ENCODE assay signal across 8 mouse cellular contexts in genomic region chrX:140600410-140601109, GRCm38 (mm10). TPM values are rescaled to one million over a fixed set of nuclear protein-coding genes. Genes with fewer than 3 reads are reported as not detected.
DNase-seq lines count a peak whose midpoint lies in the region; ATAC-seq and TF ChIP-seq lines count a peak whose summit lies in the region.

TSS of gene Tsc22d3 (minus strand) at chrX:140600659.

- TF ChIP-seq CTCF in olfactory bulb, adult 2 months (IDR thresholded peaks at IDR 0.05; ENCODE audit: insufficient read depth, low read depth, low read length) = no peak

- peak within 1 kb of the TSS; percentile 47 for H3K4me3 ChIP-seq in hindbrain, embryonic 11.5 days (ENCODE audit: low read depth, low read length)
- H3K4me3 ChIP-seq in lung, embryonic 15.5 days = peak within 1 kb of the TSS; percentile 53
- peak within 1 kb of the TSS; percentile 55 for H3K4me3 ChIP-seq in olfactory bulb, adult 2 months (ENCODE audit: insufficient read depth, low read depth, low read length)

- H3K27me3 ChIP-seq in hindbrain, embryonic 11.5 days (ENCODE audit: control insufficient read depth, insufficient read depth, low read length) = peaks cover 30% of the 10 kb centered on the region
- peaks cover 23% of the 10 kb centered on the region for H3K27me3 ChIP-seq in lung, embryonic 15.5 days

- no peak within 1 kb of the TSS for H3K9ac ChIP-seq in hindbrain, embryonic 11.5 days (ENCODE audit: low read depth, low read length)
- H3K9ac ChIP-seq in lung, embryonic 15.5 days = 0 out of 2 replicates have a peak within 1 kb of the TSS, but pooled peaks have one; percentile 31

- H3K4me2 ChIP-seq in hindbrain, embryonic 11.5 days (replicated peaks; ENCODE audit: low read depth, low read length) = peak within 1 kb of the TSS; percentile 72
- H3K4me2 ChIP-seq in lung, embryonic 15.5 days = peak within 1 kb of the TSS; percentile 85

- peak; percentile 47 for DNase-seq in Muller cell, postnatal 12 days (ENCODE audit: inconsistent ontology term)
- DNase-seq in cerebellum, adult 9-10 months = peak; percentile 71
- DNase-seq in frontal cortex, postnatal 10 days (ENCODE audit: low spot score in 2 of 2) = peak; percentile 3 to 17
- peak; percentile 61 for DNase-seq in hindbrain, embryonic 11.5 days (ENCODE audit: low spot score)
- DNase-seq in layer of hippocampus, adult 9-10 months (ENCODE audit: low spot score) = peak; percentile 24
- DNase-seq in thymus, postnatal 14 days = peak; percentile 63

- ATAC-seq in hindbrain, embryonic 11.5 days (ENCODE audit: low FRiP score) = peak; percentile 50; the same call in 1 of the 2 replicates
- no peak for ATAC-seq in lung, embryonic 15.5 days (ENCODE audit: borderline replicate concordance, extremely low read depth, low FRiP score, low TSS enrichment)

- H3K27ac ChIP-seq in hindbrain, embryonic 11.5 days (ENCODE audit: low read depth, low read length) = no peak within 1 kb of the TSS
- H3K27ac ChIP-seq in lung, embryonic 15.5 days = no peak within 1 kb of the TSS
- H3K27ac ChIP-seq in olfactory bulb, adult 2 months (ENCODE audit: insufficient read depth, low read depth, low read length) = no peak within 1 kb of the TSS

- H3K4me1 ChIP-seq in hindbrain, embryonic 11.5 days (replicated peaks; ENCODE audit: control insufficient read depth, insufficient read depth, low read length) = no peaks in the 10 kb centered on the region
- 0 out of 2 replicates have a peak, but pooled peaks cover 4% of the 10 kb centered on the region for H3K4me1 ChIP-seq in lung, embryonic 15.5 days
- peaks cover 12% of the 10 kb centered on the region; the same call in 1 of the 2 replicates for H3K4me1 ChIP-seq in olfactory bulb, adult 2 months (ENCODE audit: control insufficient read depth, insufficient read depth, low read length)

- no peaks in the 10 kb centered on the region for H3K36me3 ChIP-seq in hindbrain, embryonic 11.5 days (ENCODE audit: control insufficient read depth, insufficient read depth, low read length)
- no peaks in the 10 kb centered on the region for H3K36me3 ChIP-seq in lung, embryonic 15.5 days

- no peaks in the 10 kb centered on the region for H3K9me3 ChIP-seq in hindbrain, embryonic 11.5 days (ENCODE audit: control insufficient read depth, low read length)
- H3K9me3 ChIP-seq in lung, embryonic 15.5 days = no peaks in the 10 kb centered on the region

- 17% methylated on average over 28 of the region's 28 CpGs for WGBS in hindbrain, embryonic 11.5 days
- WGBS in lung, embryonic 15.5 days = 26% methylated on average over 28 of the region's 28 CpGs
- WGBS in olfactory bulb, adult 2 months = 17% methylated on average over 28 of the region's 28 CpGs

- no peak for TF ChIP-seq POLR2A in olfactory bulb, adult 2 months (IDR thresholded peaks at IDR 0.05; ENCODE audit: insufficient read depth, low read depth, low read length)

RNA-seq across cellular contexts. Expression of gene Tsc22d3, which starts in this region (rescaled TPM):
- 147 and 151 TPM in 2 replicates for polyA plus RNA-seq in hindbrain, embryonic 11.5 days (2014; fragmentation: Nextera tagmentation; extraction: Ambion mirVana)
- polyA plus RNA-seq in lung, embryonic 15.5 days (2015; fragmentation: Nextera tagmentation; extraction: Ambion mirVana) = 103 and 111 TPM in 2 replicates
- not detected in 2 replicates for polyA plus RNA-seq in olfactory bulb, adult 2 months (2012; ENCODE audit: insufficient read depth, insufficient read length, low replicate concordance, missing spikeins)

Comparison
In these comparisons a context has a peak if more than half of its experiments do, and no peak if none do; other contexts are left out.
1. DNase-seq: peak in every context shown above with its lines; median percentile 71 in cerebellum, adult 9-10 months; 63 in thymus, postnatal 14 days; 61 in hindbrain, embryonic 11.5 days; 47 in Muller cell, postnatal 12 days; 24 in layer of hippocampus, adult 9-10 months; 10 in frontal cortex, postnatal 10 days.